Mouse (Mus musculus): Measurements from ENCODE around the gene Syk.

DNA sequence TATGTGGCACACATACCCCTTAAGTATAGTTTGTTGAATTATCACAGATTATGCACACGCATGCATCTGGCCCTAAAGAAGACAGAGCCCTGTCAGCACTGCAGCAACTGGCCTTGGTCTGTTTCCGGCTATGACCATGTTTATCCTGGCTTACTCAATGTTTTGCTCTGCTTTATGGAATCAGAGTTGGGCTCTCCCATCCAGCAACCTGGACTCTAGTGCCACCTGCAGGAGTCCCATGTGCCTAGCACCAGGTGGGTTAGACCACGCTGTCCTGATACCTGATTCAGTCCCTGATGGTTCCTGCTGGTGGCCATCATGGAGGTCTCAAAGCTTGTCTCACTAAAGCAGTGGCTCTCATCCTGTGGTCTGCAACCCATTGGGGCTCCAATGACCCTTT lies 86.9 kb downstream of the Syk start:
- TF ChIP-seq POLR2A (IDR thresholded peaks at IDR 0.05; ENCODE audit: low read depth, low read length) (no peak), CTCF (conservative IDR thresholded peaks at IDR 0.05; ENCODE audit: insufficient read depth, insufficient read length, low read depth, low read length) (peak; percentile 66)
